Mouse (Mus musculus) gastrocnemius, postnatal 10 days (tissue): ENCODE results near the gene Emp3. TPM values are rescaled to one million over a fixed set of nuclear protein-coding genes. Genes with fewer than 3 reads are reported as not detected.

Source experiments
- DNase-seq: peaks from one replicate; pipeline ENCODE4 v3.0.0; 2021; ENCODE audit warnings: mixed read lengths
- total RNA-seq, 2 experiments: library from RNA; stranded (reverse); gene quantifications; 2 replicates each; pipeline ENCODE4 v1.2.3; 2021

The Emp3 gene
- total RNA-seq, 2 experiments from 2014 or later: 34.8 to 55.7 TPM

DNA sequence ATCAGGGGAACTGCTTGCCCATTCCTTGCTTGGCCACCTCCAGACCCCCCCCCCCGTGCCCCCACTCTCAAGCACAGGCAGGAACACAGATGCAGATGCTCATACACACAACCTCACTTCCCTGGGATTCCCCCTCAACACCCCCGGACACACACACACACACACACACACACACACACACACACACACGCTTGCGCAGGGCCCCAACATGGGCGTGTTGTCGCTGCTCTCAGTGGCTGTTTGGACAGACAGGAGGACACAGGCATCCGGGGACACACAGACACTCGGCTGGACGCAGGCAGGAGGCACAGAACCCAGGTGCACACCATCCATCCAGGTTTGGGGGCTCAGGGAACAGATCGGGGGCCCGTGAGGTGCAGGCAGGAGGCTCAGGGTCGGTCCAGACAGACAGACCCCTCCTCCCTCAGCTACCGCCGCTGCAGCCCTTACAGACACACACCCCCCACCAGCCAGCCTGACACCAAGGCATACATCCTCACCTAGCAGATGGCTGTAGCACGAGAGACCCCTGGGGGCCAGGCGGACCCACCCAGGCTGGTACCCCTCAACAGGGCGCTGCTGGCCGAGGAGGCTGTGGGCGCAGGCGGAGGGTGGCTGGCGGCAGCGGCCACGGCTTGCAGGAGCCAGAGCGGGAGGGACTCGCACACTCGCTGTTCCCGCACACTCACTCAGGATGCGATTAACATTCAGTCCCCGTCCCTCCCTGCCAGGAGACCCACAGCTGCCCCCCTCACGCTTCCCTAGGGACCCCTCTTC is 50.7 kb downstream of the Emp3 start:
- no peak for DNase-seq

DNA sequence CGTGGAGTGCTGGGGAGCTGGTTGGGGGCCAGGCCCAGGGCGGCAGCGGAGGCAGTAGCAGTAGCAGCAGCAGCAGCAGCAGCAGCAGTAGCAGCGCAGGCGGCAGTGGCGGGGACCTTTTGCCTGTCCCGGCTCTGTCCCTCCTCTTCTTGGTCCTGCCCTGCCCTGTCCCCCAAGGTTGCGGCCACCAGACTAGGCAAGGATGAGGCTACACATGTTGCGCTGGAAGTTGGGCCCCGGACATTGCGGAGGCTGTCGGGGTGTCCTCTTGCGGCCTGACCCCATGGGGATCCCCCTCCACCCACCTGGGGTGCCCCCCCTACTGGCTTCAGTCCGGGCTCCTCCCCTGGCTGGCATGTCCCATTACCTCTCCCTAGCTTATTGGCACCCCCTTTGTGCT is 51.4 kb downstream of the Emp3 start:
- peak; percentile 34 for DNase-seq

DNA sequence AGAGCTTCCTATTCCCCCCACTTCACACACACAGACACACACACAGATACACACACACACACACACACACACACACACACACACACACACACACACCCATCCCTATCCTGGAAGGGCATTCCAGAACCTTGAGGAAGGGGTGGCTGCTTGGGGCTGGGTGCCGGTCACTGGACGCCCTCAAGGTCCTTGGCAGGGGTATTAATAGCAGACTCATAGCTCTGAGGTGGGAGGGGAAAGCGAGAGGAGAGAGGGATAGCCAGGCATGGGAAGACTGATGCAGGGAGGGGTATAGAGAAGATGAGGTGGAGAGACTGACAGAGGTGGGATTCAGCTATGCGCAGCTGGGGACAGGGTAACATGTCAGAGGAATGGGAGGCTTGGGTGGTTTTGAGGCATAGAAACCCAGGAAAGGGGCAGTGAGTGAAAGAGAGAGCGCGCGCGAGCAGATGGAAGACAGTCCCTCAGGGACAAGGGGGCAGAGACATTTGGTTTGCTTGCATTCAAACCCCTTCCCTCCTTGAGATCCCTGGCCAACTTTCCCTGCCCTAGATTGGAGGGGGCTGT is 52.0 kb downstream of the Emp3 start:
- DNase-seq: no peak

Other genes starting within 250 kb of the Emp3 start
- under 1 TPM; 0.75 to 0.77 TPM for gene Ntn5, start 237.4 kb downstream of the Emp3 start, total RNA-seq
- under 1 TPM in 1 of 2 experiments, not detected in 1; 0.21 TPM for gene Sec1, start 227.0 kb downstream of the Emp3 start, total RNA-seq
- 1 to 10 TPM; 3.4 to 3.9 TPM for gene Car11, start 221.6 kb downstream of the Emp3 start, total RNA-seq
- gene Dbp, start 216.3 kb downstream of the Emp3 start, total RNA-seq: 10 to 100 TPM; 35.9 to 37.9 TPM
- gene Rpl18, start 205.9 kb downstream of the Emp3 start, total RNA-seq: 100 to 1,000 TPM; 793 to 822 TPM
- 10 to 100 TPM; 11.8 to 13.8 TPM for gene Sphk2, start 203.4 kb downstream of the Emp3 start, total RNA-seq
- gene Fam83e, start 200.2 kb downstream of the Emp3 start, total RNA-seq: under 1 TPM; 0.12 to 0.45 TPM
- gene Spaca4, start 195.6 kb downstream of the Emp3 start, total RNA-seq: not detected
- gene Lmtk3, start 137.7 kb downstream of the Emp3 start, total RNA-seq: under 1 TPM; 0.52 to 0.80 TPM
- not detected for gene Sult2b1, start 136.7 kb downstream of the Emp3 start, total RNA-seq
- gene Cyth2, start 106.8 kb downstream of the Emp3 start, total RNA-seq: 10 to 100 TPM; 45.3 to 45.4 TPM
- under 1 TPM; 0.36 to 0.45 TPM for gene Kcnj14, start 96.6 kb downstream of the Emp3 start, total RNA-seq
- 10 to 100 TPM; 14.8 to 15.4 TPM for gene Grwd1, start 90.5 kb downstream of the Emp3 start, total RNA-seq
- 10 to 100 TPM; 73.5 to 74.7 TPM for gene Kdelr1, start 48.6 kb downstream of the Emp3 start, total RNA-seq
- 1 to 10 TPM in 1 of 2 experiments, under 1 TPM in 1; 0.80 to 1.2 TPM for gene Grin2d, start 43.0 kb downstream of the Emp3 start, total RNA-seq
- gene Syngr4, start 24.7 kb downstream of the Emp3 start, total RNA-seq: under 1 TPM in 1 of 2 experiments, not detected in 1; 0.35 TPM
- gene Tmem143, start 24.5 kb downstream of the Emp3 start, total RNA-seq: 10 to 100 TPM; 42.3 to 47.7 TPM
- 1 to 10 TPM; 1.1 to 1.6 TPM for gene Ccdc114, start 2.7 kb upstream of the Emp3 start, total RNA-seq
- gene Abcc6, start 108.9 kb upstream of the Emp3 start, total RNA-seq: under 1 TPM; 0.11 to 0.12 TPM
- gene Nomo1, start 112.3 kb upstream of the Emp3 start, total RNA-seq: 10 to 100 TPM; 42.1 to 47.5 TPM
- gene Kcnj11, start 179.4 kb upstream of the Emp3 start, total RNA-seq: 10 to 100 TPM; 55.7 to 65.0 TPM